Mouse (Mus musculus): ENCODE data around the gene Duox2. TPM values are rescaled to one million over a fixed set of nuclear protein-coding genes. Genes with fewer than 3 reads are reported as not detected.

Gene Duox2
- polyA plus RNA-seq, 1 experiment from 2014 or later: 0.14 TPM

Other genes with a start within 250 kb of the Duox2 start
- 9.3 and 9.8 TPM in 2 replicates for gene Spg11, start 180.1 kb downstream of the Duox2 start, polyA plus RNA-seq (2014; fragmentation: Nextera tagmentation; extraction: Ambion mirVana)
- 353 and 386 TPM in 2 replicates for gene B2m, start 150.8 kb downstream of the Duox2 start, polyA plus RNA-seq (2014; fragmentation: Nextera tagmentation; extraction: Ambion mirVana)
- 0.10 TPM in 1 of 2 replicates, not detected in the other for gene Trim69, start 137.7 kb downstream of the Duox2 start, polyA plus RNA-seq (2014; fragmentation: Nextera tagmentation; extraction: Ambion mirVana)
- gene Patl2, start 112.3 kb downstream of the Duox2 start, polyA plus RNA-seq (2014; fragmentation: Nextera tagmentation; extraction: Ambion mirVana): 0.08 TPM in 1 of 2 replicates, not detected in the other
- not detected in 2 replicates for gene Terb2, start 112.2 kb downstream of the Duox2 start, polyA plus RNA-seq (2014; fragmentation: Nextera tagmentation; extraction: Ambion mirVana)
- 27.1 and 31.9 TPM in 2 replicates for gene Sord, start 63.7 kb downstream of the Duox2 start, polyA plus RNA-seq (2014; fragmentation: Nextera tagmentation; extraction: Ambion mirVana)
- gene Duoxa2, start 451 bp upstream of the Duox2 start, polyA plus RNA-seq (2014; fragmentation: Nextera tagmentation; extraction: Ambion mirVana): 0.71 TPM in 1 of 2 replicates, not detected in the other
- gene Duoxa1, start 15.3 kb upstream of the Duox2 start, polyA plus RNA-seq (2014; fragmentation: Nextera tagmentation; extraction: Ambion mirVana): 3.6 and 4.2 TPM in 2 replicates
- gene Duox1, start 17.2 kb upstream of the Duox2 start, polyA plus RNA-seq (2014; fragmentation: Nextera tagmentation; extraction: Ambion mirVana): 0.34 and 0.67 TPM in 2 replicates
- gene Shf, start 70.7 kb upstream of the Duox2 start, polyA plus RNA-seq (2014; fragmentation: Nextera tagmentation; extraction: Ambion mirVana): 5.5 and 6.4 TPM in 2 replicates
- 1.0 and 1.2 TPM in 2 replicates for gene Slc28a2, start 128.0 kb upstream of the Duox2 start, polyA plus RNA-seq (2014; fragmentation: Nextera tagmentation; extraction: Ambion mirVana)
- gene Gm14085, start 186.5 kb upstream of the Duox2 start, polyA plus RNA-seq (2014; fragmentation: Nextera tagmentation; extraction: Ambion mirVana): not detected in 2 replicates

Data from embryonic facial prominence, embryonic 14.5 days (tissue).